Mouse (Mus musculus) right cerebral cortex, adult 18-20 months (tissue): ENCODE results near the gene Rftn2.

ENCODE experiments used
- DNase-seq: peaks from one replicate; pipeline ENCODE4 v3.0.0; 2022; ENCODE audit warnings: mixed read lengths

Gene Rftn2

DNA sequence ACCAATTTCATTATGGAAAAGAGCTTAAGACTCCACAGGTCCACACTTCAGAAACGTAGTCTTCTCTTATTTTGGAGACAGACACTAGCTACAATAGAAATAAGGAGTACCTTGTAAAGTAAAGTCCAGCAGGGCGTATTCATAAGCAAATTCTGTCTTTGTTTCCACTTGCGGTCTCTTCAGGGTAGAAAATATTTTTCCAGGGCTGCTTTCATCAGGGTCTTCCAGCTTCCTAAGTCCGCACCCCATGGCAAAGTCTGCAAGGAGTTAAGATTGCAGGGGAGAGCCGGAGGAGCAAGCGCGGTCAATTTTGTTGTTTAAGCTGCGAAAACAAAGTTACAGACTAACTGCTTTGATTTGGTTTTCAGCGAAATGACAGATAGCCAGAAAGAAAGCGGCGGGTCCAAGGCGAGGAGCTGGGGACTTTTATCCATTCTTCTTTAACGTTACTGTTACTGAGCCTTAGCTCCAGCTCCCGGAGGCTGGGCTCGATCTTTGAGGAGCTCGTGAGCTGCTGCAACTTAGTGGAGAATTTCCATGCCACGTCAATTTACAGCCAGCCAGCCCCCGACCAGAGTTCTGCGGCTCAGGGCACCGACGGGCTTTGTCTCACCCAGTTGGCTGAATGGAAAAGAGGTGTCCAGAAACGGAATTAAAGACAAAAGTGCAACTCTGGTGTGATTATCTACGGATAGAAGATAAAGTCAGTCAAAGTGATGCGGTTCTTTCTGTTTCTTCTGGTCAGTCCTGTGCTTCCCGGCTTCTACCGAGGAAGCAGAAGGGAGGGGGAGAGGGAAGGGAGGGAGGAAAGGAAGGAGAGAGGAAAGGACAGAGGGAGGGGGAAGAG lies at the start of gene Rftn2:
Gene Rftn2, minus strand, starts transcription at position 772 of the 847 bp plus-strand sequence.
- no peak for DNase-seq

DNA sequence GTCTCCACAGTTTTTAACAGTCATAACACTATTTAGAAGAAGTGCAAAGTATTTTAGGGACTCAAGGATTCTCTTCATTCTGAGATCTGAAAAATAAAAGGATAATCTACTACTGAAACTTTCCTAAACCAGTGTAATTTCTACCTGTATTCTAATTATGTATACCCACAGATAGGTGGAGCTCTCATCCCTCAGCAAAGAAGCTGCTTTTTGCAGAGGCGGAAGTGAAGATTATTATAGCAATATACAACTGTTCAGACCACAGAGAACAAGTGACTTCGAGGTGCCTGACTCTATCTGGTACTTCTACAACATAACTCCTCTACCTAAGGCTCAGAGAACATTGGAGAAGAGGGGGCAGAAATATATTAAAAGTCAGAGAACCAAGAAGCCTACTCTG lies 38.9 kb upstream of the Rftn2 start:
- DNase-seq, result no peak

DNA sequence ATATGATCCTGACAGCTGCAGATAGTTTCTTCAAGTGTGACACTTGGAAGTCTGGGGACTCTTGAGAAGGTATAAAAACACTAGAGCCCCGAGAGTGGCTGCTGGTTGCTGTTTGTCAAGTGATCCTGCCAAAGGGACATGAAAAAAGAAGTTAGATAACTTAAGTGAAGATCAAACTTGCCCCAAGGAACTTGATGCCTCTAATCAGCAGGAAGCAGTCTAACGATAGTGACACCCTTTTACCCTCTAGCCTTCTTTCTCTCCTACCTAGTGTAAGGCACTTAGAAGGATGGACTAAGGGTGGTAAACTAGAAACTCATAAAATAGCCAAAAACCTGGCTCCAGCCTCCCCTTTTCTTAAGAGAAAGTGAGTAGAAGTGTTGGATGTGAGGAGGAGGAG lies 37.8 kb upstream of the Rftn2 start:
- no peak for DNase-seq

DNA sequence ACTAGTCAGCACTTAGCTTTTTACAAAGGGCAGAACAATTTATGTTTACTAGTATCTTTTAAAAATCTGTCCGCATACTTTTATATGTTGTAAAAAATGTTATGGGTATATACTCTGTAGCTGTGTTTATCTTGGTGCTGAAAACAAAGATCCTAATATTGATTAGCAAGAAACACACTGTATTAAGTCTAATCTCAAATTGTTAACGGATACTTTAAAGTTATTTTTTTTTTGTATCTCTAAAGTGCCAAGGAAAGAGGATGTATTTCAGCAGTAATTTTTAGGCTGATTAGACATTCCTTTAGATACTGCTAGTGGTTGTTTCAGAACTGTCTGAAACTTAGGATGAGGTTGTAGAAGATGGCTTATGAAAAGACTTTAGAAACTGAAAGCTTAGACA lies 19.8 kb upstream of the Rftn2 start:
- no peak for DNase-seq

DNA sequence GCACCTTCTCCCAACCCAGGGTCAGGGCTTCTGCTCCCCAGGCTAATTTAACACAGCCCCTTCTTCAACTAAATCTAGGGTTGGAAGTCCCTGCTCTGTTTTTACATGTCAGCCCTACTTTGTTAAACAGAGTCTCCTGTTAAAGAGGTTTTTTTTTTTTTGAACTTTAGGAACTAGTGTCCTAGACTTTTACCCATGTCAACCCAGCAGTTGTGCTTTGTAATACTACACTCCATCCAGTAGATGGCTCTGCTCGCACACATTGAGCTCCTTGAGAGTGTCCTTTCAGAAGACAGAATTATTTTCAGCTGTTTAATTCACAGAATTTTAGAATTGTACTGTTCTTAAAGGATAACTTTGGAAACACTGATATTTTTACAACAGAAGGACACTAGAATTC lies 12.7 kb upstream of the Rftn2 start:
- peak; percentile 36 for DNase-seq

DNA sequence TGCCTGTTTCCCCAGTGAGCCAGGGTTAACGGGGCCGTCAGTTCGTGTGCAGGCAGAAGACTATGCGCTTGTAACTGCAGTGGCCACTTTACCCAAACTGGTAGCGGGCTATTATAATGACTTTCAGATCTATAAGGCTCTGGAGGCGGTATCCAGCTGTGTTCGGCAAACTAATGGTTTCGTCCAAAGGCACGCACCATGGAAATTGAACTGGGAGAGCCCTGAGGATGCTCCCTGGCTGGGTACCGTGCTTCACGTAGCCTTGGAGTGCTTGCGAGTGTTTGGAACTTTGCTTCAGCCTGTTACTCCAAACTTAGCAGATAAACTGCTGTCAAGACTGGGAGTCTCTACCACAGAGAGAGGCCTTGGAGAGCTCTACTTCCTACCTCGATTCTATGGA lies 11.9 kb upstream of the Rftn2 start:
- no peak for DNase-seq

DNA sequence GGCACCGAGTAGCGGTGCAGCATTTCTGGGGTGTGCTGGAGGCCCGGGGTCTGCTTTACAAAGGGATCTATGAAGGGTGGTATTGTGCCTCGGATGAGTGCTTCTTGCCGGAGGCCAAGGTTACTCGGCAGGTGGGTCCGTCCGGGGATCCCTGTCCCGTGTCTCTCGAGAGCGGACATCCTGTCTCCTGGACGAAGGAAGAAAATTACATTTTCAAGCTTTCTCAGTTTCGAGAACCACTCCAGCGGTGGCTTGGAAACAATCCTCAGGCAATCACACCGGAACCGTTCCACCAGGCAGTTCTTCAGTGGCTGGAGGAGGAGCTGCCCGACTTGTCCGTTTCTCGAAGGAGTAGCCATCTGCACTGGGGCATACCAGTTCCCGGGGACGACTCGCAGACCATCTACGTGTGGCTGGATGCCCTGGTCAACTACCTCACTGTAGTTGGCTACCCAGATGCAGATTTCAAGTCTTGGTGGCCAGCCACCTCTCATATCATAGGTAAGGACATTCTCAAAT lies 11.1 kb upstream of the Rftn2 start:
- DNase-seq, result peak; percentile 24

DNA sequence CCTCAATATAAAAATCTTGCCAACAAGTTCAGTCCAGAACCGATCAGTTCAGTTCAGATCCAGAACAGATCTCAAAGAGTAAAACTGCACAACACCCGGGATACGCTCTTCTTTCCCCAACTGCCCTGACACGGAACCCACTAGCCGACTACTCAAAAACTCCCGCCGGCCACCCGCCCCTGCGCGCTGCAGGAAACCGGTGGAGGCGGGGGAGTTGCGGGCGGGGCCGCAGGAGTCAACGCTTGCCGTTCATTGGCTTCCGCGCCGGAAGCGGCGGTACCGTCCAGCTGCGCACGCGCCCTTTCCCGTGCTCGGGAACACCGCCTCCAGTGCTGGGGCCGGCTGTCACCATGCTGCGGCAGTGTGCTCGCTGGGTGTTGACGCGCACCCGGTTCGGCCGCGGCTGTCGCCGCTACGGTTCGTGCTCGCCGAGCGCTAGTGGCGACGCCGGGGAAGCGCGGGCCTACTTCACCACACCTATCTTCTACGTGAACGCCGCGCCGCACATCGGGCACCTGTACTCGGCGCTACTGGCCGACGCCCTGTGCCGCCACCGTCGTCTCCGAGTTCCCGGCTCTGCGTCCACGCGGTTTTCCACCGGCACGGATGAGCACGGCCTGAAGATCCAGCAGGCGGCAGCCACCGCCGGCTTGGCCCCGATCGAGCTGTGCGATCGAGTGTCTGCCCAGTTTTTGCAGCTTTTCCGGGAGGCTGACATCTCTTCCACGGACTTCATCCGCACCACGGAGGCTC lies 10.5 kb upstream of the Rftn2 start, which contains the start of gene Mars2:
Gene Mars2, plus strand, starts transcription at position 288 of the 753 bp plus-strand sequence.
- DNase-seq, result peak; percentile 97

DNA sequence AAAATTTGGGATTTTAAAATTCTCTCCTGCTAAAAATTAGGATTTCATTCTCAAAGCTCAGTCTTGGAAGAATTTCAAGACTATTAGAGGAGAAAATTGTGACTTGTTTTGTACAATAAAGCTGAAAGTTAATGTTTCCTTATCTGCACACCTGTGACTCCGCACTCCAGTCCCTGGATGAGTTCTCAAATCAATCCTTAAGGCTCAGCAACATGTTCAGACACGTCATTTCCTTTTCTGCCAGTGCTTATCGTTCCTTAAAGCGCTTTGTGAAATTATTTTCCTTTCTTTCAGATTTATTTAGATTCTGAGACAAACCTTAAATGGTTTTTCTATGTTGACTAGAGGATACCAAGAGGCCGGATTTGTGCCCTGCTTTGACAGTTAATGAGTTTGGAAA lies 9.9 kb upstream of the Rftn2 start:
- DNase-seq, result no peak

DNA sequence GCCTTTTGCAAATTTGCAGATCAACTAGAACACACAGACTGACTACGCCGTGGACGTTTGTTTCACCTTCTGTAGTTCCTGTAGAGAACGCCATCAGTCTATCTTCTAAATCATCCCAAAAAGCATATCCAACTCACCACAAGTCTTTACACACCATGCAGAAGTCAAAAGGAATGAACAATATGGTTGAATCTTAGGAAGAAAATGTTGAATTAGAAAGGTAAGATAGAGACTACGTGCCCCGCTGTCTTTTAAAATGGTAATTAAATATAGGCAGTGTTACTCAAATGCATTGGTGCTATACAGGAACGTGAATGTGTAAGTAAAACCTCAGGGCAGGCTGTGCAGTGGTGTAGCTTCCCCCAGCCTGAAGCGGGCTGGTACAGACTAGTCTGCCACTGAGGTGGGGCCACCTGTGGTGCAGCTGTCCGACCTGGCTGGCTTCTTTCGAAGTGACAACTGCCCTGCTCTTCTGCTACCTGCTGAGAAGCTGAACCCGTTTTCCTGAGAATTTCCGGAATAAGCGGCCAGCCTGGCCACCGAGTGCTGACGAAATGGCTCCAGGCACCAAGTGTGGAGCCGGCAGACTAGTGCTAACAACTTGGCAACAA lies 8.4 kb upstream of the Rftn2 start:
- no peak for DNase-seq

DNA sequence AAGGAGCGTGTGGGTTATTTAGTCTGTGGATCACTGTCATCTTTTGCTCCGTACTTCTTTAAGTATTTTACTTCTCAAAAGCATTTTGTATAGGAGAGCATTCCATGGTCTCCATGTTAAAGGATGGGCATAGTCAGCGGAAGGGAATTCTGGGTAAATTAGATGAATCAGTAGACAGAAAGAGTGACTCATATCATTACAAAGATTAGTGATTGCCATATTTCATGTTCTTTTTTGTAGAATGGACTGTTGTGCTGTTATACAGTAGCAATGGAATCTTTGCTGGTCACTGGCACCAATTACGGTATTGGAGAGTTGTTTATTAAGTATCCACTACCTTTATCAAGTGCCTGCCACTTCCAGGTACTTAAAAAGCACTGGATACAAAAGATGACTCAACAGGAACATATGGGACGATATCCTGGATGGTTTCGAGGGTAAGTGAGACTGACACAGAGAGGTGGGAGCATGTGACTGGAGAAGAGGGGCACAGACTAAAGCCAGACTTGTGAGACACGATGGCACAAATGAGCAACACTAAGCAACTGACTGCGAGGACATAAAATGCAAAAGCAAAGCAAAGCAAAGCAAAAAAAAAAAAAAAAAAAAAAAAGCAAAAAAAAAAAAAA lies 1.8 kb upstream of the Rftn2 start:
- no peak for DNase-seq

DNA sequence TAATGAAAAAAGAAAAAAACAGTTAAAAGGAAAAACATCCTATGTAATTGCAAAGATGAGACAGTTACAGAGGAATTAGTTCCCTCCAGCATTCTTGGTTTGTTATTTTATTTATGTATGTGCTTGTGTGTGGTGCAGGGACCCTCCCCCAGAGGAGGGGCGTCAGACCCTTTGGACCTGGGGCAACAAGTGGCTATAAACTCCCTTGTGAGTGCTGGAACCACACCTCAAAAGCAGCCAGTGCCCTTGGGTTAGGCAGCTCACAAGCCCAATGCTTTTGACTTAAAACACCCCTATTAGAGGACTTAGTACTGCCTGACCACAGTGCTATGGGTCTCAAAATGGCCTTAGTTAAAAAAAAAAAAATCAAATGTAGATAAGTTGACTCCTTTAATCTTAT lies 794 bp upstream of the Rftn2 start:
- DNase-seq, result no peak

DNA sequence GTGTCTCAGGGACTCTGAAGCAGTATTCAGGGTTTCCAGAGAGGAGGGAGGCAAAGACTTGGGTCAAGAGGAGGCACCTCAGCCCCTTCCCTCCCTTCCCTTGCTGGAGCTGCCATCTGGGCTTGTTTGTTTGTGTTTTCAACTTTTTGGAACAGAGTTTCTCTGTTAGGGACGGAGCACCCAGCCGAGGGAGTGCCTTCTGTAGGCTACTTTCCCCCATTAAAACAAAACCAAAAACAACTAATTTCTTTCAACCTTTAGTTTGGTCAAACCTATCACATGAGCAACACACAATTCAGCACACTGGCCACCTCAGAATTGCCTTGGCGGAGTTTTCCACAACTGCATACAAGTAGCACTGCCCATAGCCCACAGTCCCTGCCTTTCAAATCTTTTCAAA lies 1.2 kb downstream of the Rftn2 start:
- no peak for DNase-seq

DNA sequence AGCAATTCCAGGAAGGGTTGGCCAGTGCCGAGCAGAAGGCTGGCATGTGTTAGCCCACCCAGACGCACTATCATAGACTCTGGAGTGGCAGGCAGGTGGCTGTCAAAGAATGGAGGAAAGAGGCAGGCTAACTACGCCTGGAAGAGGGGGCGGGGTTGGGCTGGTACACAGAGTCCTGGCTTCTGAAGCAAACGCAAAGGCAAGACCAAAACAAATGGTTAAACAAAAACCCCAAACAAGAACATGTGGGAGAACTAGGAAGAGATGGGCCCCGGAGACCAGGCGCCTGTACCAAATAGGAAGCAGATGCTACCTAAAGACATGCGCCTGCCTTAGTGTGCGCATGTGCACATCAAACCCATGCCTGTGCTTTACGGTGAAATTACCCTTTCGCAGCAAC lies 2.5 kb downstream of the Rftn2 start:
- DNase-seq, result no peak

DNA sequence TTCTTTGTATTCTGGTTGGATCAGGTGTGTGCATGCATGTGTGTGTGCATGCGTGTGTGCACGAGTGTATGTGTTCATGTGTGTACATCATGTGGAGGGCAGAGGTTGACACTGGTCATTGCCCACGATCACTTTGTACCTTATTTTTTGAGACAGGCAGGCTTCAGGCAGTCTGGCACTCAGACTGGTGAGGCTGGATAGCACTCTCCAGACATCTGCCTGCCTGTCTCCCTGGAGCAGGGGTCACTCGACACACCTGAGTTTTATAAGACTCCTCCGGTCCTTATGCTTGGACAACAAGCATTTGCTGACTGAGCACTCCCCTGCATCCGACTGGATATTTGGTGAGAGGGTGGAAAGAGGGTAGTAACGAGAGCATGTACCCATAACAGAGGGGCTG lies 3.6 kb downstream of the Rftn2 start:
- no peak for DNase-seq

DNA sequence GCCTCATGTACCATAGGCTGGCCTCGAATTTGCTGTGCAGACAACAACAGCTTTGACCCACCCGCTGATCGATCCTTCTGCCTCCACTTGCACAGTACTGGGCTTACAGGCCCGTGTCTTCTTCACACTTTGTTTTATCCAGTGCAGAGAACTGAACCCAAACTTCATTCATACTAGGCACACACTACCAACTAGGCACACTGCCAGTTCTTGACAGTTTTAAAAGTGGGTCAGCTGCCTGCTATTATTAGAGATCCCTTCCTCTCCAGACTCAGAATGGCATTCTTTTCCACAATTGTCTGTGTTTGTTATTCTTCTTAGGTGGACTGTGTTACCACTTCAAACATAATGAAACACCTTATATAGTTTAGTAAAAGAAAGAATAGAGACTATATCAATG lies 5.2 kb downstream of the Rftn2 start:
- peak; percentile 30 for DNase-seq

DNA sequence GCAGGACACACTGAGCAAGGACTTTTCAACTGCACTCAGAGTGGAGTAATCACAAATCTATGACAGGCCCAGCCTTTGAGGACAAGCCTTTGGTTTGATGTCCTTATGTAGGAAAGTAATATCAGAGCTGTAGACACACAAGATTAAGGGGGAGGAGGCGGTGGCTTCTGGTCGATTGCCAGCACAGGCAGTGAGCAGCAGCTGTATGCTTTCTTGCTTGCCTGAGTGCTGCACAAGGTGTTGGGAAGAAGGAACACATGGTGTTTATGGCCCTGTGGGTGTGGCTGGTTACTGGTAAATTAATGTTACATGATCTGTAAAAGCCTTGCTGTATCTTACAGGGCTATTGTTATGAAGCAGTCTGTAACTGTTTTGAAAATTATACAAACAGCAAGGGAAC lies 9.4 kb downstream of the Rftn2 start:
- no peak for DNase-seq

DNA sequence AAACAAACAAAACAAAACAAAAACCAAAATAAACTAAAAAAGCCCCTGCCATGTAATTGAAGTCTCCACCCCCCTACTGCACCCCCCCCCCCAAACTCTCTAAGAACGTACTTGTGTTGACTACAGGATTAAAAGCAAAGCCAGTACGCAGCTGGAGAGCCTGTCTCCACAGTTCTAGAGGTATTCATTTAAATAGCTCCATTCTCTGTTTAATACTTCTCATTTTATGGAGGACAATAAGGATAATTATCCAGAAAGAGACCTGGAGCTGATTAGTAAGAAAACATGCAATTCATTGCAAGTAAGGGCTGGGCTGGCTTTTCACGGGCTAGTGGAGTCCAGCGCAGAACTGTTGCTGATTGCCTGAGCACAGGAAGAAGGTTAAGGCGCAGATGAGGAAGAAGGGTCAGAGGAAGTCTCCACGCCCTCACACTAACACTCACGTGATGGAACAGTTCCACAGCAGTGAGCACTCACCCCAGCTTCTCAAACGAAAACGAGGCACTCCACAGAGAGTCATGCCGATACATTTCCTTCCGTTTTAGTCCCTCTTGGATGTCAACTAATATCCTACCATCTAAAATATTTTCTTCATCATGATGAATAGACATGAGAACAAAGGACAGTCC lies 11.3 kb downstream of the Rftn2 start:
- DNase-seq, result no peak

DNA sequence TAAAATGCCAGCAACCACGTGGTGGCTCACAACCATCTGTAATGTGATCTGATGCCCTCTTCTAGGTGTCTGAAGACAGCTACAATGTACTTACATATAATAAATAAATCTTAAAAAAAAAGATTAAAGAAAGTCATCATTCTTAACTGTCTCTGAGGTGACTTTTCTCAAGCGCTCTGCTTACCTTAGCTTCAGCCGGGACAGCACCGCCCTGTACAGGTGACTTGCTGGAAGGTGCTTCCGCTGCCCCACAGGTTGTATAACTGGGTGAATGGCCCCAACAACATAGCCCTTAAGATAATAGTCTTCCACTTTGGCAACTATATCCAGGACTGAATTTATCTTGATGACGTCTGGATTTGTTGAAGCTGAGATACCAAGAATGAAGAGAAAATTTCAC lies 12.6 kb downstream of the Rftn2 start:
- no peak for DNase-seq

DNA sequence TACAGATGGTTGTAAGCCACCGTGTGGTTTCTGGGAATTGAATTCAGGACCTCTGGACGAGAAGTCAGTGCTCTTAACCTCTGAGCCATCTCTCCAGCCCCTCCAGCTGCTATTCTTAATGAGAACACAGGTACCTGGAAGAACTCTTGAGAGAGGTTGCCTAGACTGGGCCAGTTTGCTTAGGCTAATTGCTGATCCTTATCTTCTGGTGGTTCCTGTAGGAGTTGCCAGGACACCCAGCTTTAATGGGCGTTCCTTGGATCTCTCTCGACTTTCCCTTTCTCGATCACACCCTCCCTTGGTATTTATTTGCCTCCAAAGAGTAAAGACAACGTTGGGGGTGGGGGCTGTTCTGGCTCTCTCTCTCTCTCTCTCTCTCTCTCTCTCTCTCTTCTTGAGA lies 13.1 kb downstream of the Rftn2 start:
- DNase-seq, result no peak

DNA sequence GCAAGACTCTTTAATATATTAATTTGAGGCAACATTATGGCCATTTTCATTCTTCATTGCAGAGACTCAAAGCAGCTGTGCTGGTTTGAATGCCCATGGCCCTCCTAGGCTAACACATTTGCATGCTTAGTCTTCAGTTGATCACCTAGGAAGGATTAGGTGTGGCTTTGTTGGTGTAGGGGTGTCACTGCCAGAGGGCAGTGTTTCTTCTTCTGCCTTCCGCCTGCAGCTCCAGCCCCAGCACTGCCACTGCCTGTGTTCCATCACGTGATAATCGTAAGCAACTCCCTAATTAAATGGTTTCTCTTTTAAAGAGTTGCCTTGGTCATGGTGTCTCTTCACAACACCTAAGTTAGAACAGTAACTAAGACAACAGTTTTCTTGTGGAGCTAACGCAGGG lies 13.8 kb downstream of the Rftn2 start:
- DNase-seq, result no peak

DNA sequence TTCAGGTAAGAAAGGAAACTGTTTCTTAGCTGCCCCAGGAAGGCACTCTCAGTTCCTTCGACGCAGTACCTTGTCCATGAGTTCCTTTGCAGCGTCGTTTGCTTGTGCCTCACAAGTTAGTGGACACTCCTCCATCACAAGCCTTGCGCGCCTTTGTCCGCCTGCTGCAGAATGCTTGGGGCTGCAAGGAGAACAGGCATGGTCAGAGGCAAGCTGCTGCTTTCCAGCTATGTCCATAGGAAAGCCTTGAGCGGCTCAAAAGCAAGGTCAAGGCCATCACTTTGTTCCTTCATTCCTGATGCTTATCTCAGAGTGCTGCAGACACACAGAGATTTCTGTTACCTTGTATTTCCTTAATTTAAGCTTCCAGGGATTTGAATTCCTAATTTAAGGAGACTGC lies 15.5 kb downstream of the Rftn2 start:
- no peak for DNase-seq
